Mouse (Mus musculus) lung, adult 2 months (tissue): ENCODE measurements at regions not wholly inside any gene's neighbourhood (a gene's known extent, or its start where the extent isn't known, plus 50 kb on each side); places are given as distances from the start of the nearest gene placed in this dataset.

Experiments
- CTCF ChIP-seq: fragments of 200-500 bp; IDR thresholded peaks from 2 replicates; pipeline ENCODE4 v1.5.1; 2011; ENCODE audit warnings: mild to moderate bottlenecking, low read length, control low read depth; ENCODE audit not compliant: insufficient read depth
- POLR2A ChIP-seq: fragments of 200-500 bp; IDR thresholded peaks from 2 replicates; pipeline ENCODE4 v1.6.1; 2011; ENCODE audit warnings: low read depth, mild to moderate bottlenecking, control low read depth, low read length, borderline replicate concordance; ENCODE audit errors: extremely low read depth

DNA sequence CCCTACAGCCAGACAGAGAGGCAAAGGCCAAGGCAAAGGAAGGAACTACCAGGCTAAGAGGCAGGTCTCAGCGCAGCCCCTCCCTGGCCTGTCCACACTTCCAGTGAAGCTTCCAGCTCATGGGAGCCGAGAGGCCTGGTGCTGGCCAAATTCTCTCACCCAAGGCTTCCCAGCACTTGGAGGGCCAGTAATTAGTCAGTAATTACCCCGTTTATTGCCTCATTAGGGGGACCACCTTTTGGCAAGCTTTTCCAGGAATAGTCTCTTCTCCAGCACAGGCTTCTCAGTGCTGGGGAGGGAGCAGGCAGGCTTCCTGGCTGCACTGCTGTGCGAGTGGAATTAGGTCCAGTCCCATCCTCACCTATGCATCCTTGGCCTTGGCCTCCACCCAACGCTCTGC is 252.8 kb upstream of the Nxpe4 start:
- TF ChIP-seq CTCF, result no peak
- no peak for TF ChIP-seq POLR2A
